Mouse (Mus musculus) forebrain, embryonic 12.5 days (tissue): ENCODE results near the gene Rnase9. TPM values are rescaled to one million over a fixed set of nuclear protein-coding genes. Genes with fewer than 3 reads are reported as not detected.

ENCODE experiments used
- ATAC-seq: fragments of 200-750 bp; cut with Nextera tagmentation; 2 replicates; pipeline ENCODE4 v1.8.0; 2017; ENCODE audit warnings: moderate TSS enrichment; ENCODE audit not compliant: low FRiP score
- H3K27ac ChIP-seq: fragments of 300-500 bp; sonication (generic); 2 replicates; pipeline ENCODE4 v1.5.1; 2016; ENCODE audit warnings: mild to moderate bottlenecking
- H3K27me3 ChIP-seq: fragments of 300-500 bp; sonication (generic); 2 replicates; pipeline ENCODE4 v1.6.1; 2016; ENCODE audit warnings: mild to moderate bottlenecking
- H3K36me3 ChIP-seq: fragments of 300-500 bp; sonication (generic); replicated peaks from 2 replicates; pipeline ENCODE4 v1.6.1; 2016; ENCODE audit warnings: mild to moderate bottlenecking
- H3K4me1 ChIP-seq: fragments of 300-500 bp; sonication (generic); 2 replicates; pipeline ENCODE4 v1.6.1; 2016
- H3K4me2 ChIP-seq: fragments of 300-500 bp; sonication (generic); 2 replicates; pipeline ENCODE4 v1.6.1; 2016; ENCODE audit warnings: mild to moderate bottlenecking, moderate library complexity
- H3K4me3 ChIP-seq: fragments of 300-500 bp; sonication (generic); replicated peaks from 2 replicates; pipeline ENCODE4 v1.5.1; 2016; ENCODE audit warnings: mild to moderate bottlenecking
- H3K9ac ChIP-seq: fragments of 300-500 bp; sonication (generic); 2 replicates; pipeline ENCODE4 v1.6.1; 2016; ENCODE audit warnings: mild to moderate bottlenecking
- H3K9me3 ChIP-seq: fragments of 300-500 bp; sonication (generic); 2 replicates; pipeline ENCODE4 v1.6.1; 2016
- WGBS: fragments of 180-500 bp; shearing (Covaris S2); methylation state at CpG from one replicate; pipeline ENCODE4 v1.1.7; 2016; 5-methylcytosine and 5-hydroxymethylcytosine counted together
- polyA plus RNA-seq: library from polyadenylated mRNA; unstranded; fragments of >200 nt; fragmentation: Nextera tagmentation; extraction: Ambion mirVana; gene quantifications from 2 replicates; pipeline ENCODE4 v1.2.1, GENCODE M21; 2016

The Rnase9 gene
- polyA plus RNA-seq, 1 experiment from 2014 or later = not detected

GRCm38 (mm10) chr14:51079180-51079579 lies 37.5 kb upstream of the Rnase9 start:
- H3K27me3 ChIP-seq = peaks cover 17% of the 10 kb centered on the region
- H3K4me2 ChIP-seq = no peak overlapping the region
- H3K27ac ChIP-seq = no peak overlapping the region
- no peaks in the 10 kb centered on the region for H3K36me3 ChIP-seq
- no peak for ATAC-seq
- no peaks in the 10 kb centered on the region for H3K9me3 ChIP-seq
- WGBS = 95% methylated on average over 1 of the region's 1 CpGs
- peaks cover 7% of the 10 kb centered on the region for H3K4me1 ChIP-seq
- no peak overlapping the region for H3K4me3 ChIP-seq
- no peak overlapping the region for H3K9ac ChIP-seq

GRCm38 (mm10) chr14:51074335-51074734 lies 32.7 kb upstream of the Rnase9 start, which contains the start of gene Olfr750:
Gene Olfr750, minus strand, starts transcription at chr14:51074435.
- no peaks in the 10 kb centered on the region for H3K27me3 ChIP-seq
- H3K4me2 ChIP-seq = no peak within 1 kb of the TSS
- no peak within 1 kb of the TSS for H3K27ac ChIP-seq
- no peaks in the 10 kb centered on the region for H3K4me1 ChIP-seq
- H3K36me3 ChIP-seq = no peaks in the 10 kb centered on the region
- no peak within 1 kb of the TSS for H3K9ac ChIP-seq
- no peak within 1 kb of the TSS for H3K4me3 ChIP-seq
- ATAC-seq = no peak
- 89% methylated on average over 3 of the region's 3 CpGs for WGBS
- H3K9me3 ChIP-seq = no peaks in the 10 kb centered on the region

GRCm38 (mm10) chr14:51069617-51070016 lies 27.9 kb upstream of the Rnase9 start:
- Histone ChIP-seq H3K4me1 (0 out of 2 replicates have a peak, but pooled peaks cover 8% of the 10 kb centered on the region), H3K9me3 (no peaks in the 10 kb centered on the region), H3K9ac (no peak overlapping the region), H3K27me3 (no peaks in the 10 kb centered on the region), H3K4me2 (no peak overlapping the region), H3K4me3 (no peak overlapping the region), H3K36me3 (no peaks in the 10 kb centered on the region), H3K27ac (no peak overlapping the region)
- ATAC-seq = no peak
- WGBS = 95% methylated on average over 2 of the region's 2 CpGs

- H3K27ac ChIP-seq = no peak overlapping the region
- 0 out of 2 replicates have a peak, but pooled peaks cover 8% of the 10 kb centered on the region for H3K4me1 ChIP-seq
- H3K4me3 ChIP-seq = no peak overlapping the region
- H3K4me2 ChIP-seq = no peak overlapping the region
- no peaks in the 10 kb centered on the region for H3K36me3 ChIP-seq
- no peak for ATAC-seq
- H3K9ac ChIP-seq = no peak overlapping the region
- H3K9me3 ChIP-seq = no peaks in the 10 kb centered on the region
- 93% methylated on average over 5 of the region's 5 CpGs for WGBS
- no peaks in the 10 kb centered on the region for H3K27me3 ChIP-seq
These were observed 27.3 kb upstream of the Rnase9 start for GRCm38 (mm10) chr14:51068956-51069355.

GRCm38 (mm10) chr14:51060761-51061160 lies 19.1 kb upstream of the Rnase9 start:
- no peak for ATAC-seq
- no peak overlapping the region for H3K4me3 ChIP-seq
- H3K4me2 ChIP-seq = no peak overlapping the region
- no peaks in the 10 kb centered on the region for H3K36me3 ChIP-seq
- no peak overlapping the region for H3K9ac ChIP-seq
- H3K27ac ChIP-seq = no peak overlapping the region
- H3K4me1 ChIP-seq = peaks cover 6% of the 10 kb centered on the region; the same call in 1 of the 2 replicates
- WGBS = 88% methylated on average over 5 of the region's 5 CpGs
- H3K27me3 ChIP-seq = peaks cover 23% of the 10 kb centered on the region
- H3K9me3 ChIP-seq = no peaks in the 10 kb centered on the region

GRCm38 (mm10) chr14:51057401-51057831 lies 15.7 kb upstream of the Rnase9 start, which contains the start of gene Rnase12:
Gene Rnase12, minus strand, starts transcription at chr14:51057661.
- Histone ChIP-seq H3K4me1 (peaks cover 14% of the 10 kb centered on the region), H3K27ac (no peak within 1 kb of the TSS), H3K9me3 (no peaks in the 10 kb centered on the region), H3K27me3 (peaks cover 30% of the 10 kb centered on the region), H3K4me2 (no peak within 1 kb of the TSS), H3K36me3 (no peaks in the 10 kb centered on the region), H3K4me3 (no peak within 1 kb of the TSS), H3K9ac (no peak within 1 kb of the TSS)
- WGBS = 73% methylated on average over 9 of the region's 9 CpGs
- ATAC-seq = no peak

GRCm38 (mm10) chr14:51054243-51055237 lies 12.9 kb upstream of the Rnase9 start:
- Histone ChIP-seq H3K4me2 (peak overlapping the region; percentile 15; the same call in 1 of the 2 replicates), H3K4me3 (no peak overlapping the region), H3K27me3 (peaks cover 33% of the 10 kb centered on the region), H3K27ac (no peak overlapping the region), H3K9me3 (no peaks in the 10 kb centered on the region), H3K9ac (no peak overlapping the region), H3K36me3 (no peaks in the 10 kb centered on the region), H3K4me1 (peaks cover 12% of the 10 kb centered on the region)
- 17% methylated on average over 13 of the region's 13 CpGs for WGBS
- no peak for ATAC-seq

GRCm38 (mm10) chr14:51053176-51053575 lies 11.5 kb upstream of the Rnase9 start:
- no peak overlapping the region for H3K4me3 ChIP-seq
- no peaks in the 10 kb centered on the region for H3K36me3 ChIP-seq
- H3K4me2 ChIP-seq = no peak overlapping the region
- 45% methylated on average over 5 of the region's 5 CpGs for WGBS
- no peak overlapping the region for H3K27ac ChIP-seq
- H3K9me3 ChIP-seq = no peaks in the 10 kb centered on the region
- H3K9ac ChIP-seq = no peak overlapping the region
- peaks cover 12% of the 10 kb centered on the region for H3K4me1 ChIP-seq
- no peak for ATAC-seq
- H3K27me3 ChIP-seq = peaks cover 39% of the 10 kb centered on the region

GRCm38 (mm10) chr14:51051941-51052340 lies 10.3 kb upstream of the Rnase9 start:
- WGBS = 66% methylated on average over 5 of the region's 5 CpGs
- Histone ChIP-seq H3K9me3 (no peaks in the 10 kb centered on the region), H3K9ac (no peak overlapping the region), H3K4me1 (peaks cover 12% of the 10 kb centered on the region), H3K4me3 (no peak overlapping the region), H3K27ac (no peak overlapping the region), H3K36me3 (no peaks in the 10 kb centered on the region), H3K4me2 (no peak overlapping the region), H3K27me3 (peaks cover 32% of the 10 kb centered on the region)
- no peak for ATAC-seq

GRCm38 (mm10) chr14:51050063-51050462 lies 8.4 kb upstream of the Rnase9 start, which contains the start of gene Rnase11:
Gene Rnase11, minus strand, starts transcription at chr14:51050163.
- Histone ChIP-seq H3K27ac (no peak within 1 kb of the TSS), H3K9me3 (no peaks in the 10 kb centered on the region), H3K27me3 (peaks cover 28% of the 10 kb centered on the region), H3K4me3 (no peak within 1 kb of the TSS), H3K36me3 (no peaks in the 10 kb centered on the region), H3K4me2 (no peak within 1 kb of the TSS), H3K4me1 (peaks cover 12% of the 10 kb centered on the region), H3K9ac (no peak within 1 kb of the TSS)
- no peak for ATAC-seq
- 76% methylated on average over 2 of the region's 2 CpGs for WGBS

- Histone ChIP-seq H3K9ac (no peak overlapping the region), H3K4me3 (no peak overlapping the region), H3K9me3 (no peaks in the 10 kb centered on the region), H3K27ac (no peak overlapping the region), H3K4me1 (no peaks in the 10 kb centered on the region), H3K36me3 (no peaks in the 10 kb centered on the region), H3K27me3 (peaks cover 23% of the 10 kb centered on the region), H3K4me2 (no peak overlapping the region)
- ATAC-seq = no peak
- WGBS = 79% methylated on average over 5 of the region's 5 CpGs
These were observed 6.2 kb upstream of the Rnase9 start for GRCm38 (mm10) chr14:51047846-51048245.

- WGBS = 82% methylated on average over 4 of the region's 4 CpGs
- Histone ChIP-seq H3K36me3 (no peaks in the 10 kb centered on the region), H3K9me3 (no peaks in the 10 kb centered on the region), H3K4me1 (no peaks in the 10 kb centered on the region), H3K9ac (no peak overlapping the region), H3K4me2 (no peak overlapping the region), H3K27me3 (no peaks in the 10 kb centered on the region), H3K4me3 (no peak overlapping the region), H3K27ac (no peak overlapping the region)
- ATAC-seq = no peak
These were observed 5.5 kb downstream of the Rnase9 start for GRCm38 (mm10) chr14:51036214-51036613.
